Mouse (Mus musculus): Measurements from ENCODE around the gene Rbm38.

DNA sequence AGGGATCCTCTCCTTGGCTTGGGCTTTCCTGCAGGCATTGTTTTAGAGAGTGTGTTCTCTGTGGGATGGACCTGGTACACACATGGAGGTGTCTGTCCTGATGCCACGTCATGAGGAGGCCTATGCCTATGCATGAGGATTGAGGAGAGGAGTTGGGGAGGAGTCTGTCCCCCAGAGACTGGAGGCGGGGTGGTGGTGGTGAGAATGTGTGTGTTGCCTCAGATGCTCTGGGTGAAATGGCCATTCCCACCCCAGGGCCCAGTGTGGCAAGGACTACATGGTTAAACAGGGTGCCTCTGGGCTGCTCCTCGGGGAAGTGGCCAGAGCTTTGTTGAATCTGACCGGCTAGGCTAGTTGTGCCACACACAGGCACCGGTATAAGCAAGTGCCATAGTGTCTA lies 6.0 kb downstream of the Rbm38 start:
- TF ChIP-seq CTCF (IDR thresholded peaks at IDR 0.05; ENCODE audit: insufficient read depth, low read length) (no peak), POLR2A (IDR thresholded peaks at IDR 0.05; ENCODE audit: borderline replicate concordance, extremely low read depth, low read depth, low read length) (no peak)
